ENCODE assay signal across 9 mouse cellular contexts in the genomic region with DNA sequence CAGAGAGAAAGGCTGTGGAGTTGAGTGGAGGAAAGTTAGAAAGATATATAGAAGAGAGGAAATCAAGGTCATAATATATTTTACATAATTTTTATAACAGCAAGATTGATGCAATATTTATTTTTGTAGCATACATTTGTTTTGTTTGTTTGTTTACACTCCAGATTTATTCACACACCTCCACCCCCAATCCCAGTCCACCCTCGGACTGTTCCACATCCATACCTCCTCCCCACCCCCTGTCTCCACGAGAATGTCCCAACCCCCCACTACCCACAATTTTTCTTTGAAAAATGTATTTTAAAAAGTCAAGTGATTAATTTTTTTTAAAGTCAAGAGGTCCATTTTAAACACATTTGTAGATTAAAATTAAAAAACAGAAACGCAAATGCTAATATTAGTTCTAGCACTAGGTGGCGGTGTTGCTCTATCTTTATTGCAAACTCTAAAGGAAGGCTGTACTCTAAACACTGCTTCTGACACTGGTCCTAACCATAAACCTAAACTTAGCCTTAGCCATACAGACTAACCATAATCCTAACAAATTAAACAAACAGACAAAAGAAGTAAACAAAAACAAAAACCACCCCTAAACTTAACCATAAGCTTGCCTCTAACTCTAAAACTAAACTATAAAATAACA.
DNase-seq lines count a peak whose midpoint lies in the region; ATAC-seq and TF ChIP-seq lines count a peak whose summit lies in the region.
"Had no signal": no experiment of that assay in that cellular context is flagged by ENCODE, and none has a peak within 500 bp of the region (broad histone marks: within the 10 kb centered on the region; RNA-seq: fewer than 3 reads in every experiment).

No protein-coding gene starts in this region.

- ATAC-seq in liver, postnatal 0 days, result no peak
- ATAC-seq in kidney, postnatal 0 days (replicated peaks; ENCODE audit: low FRiP score, low read depth), result no peak; the same call in 1 of the 2 replicates
- no peak for ATAC-seq in megakaryocyte-erythroid progenitor cell, adult 5-6 weeks (replicated peaks; ENCODE audit: low FRiP score, low TSS enrichment, poor library complexity, severe bottlenecking)

- peak; percentile 66 for TF ChIP-seq CTCF in liver, postnatal 0 days (IDR thresholded peaks at IDR 0.05; ENCODE audit: low read depth)
- peak; percentile 78 for TF ChIP-seq CTCF in kidney, postnatal 0 days (IDR thresholded peaks at IDR 0.05; ENCODE audit: low read depth)

- TF ChIP-seq EP300 in liver, postnatal 0 days (IDR thresholded peaks at IDR 0.05; ENCODE audit: low read depth), result no peak

- H3K4me1 ChIP-seq in liver, postnatal 0 days (ENCODE audit: insufficient read depth), result no peaks in the 10 kb centered on the region
- H3K4me1 ChIP-seq in kidney, postnatal 0 days (replicated peaks; ENCODE audit: insufficient read depth, low read length), result no peaks in the 10 kb centered on the region
- H3K4me1 ChIP-seq: megakaryocyte, embryonic 14.5 days had no signal

- no peaks in the 10 kb centered on the region for H3K9me3 ChIP-seq in liver, postnatal 0 days (ENCODE audit: low read length)
- H3K9me3 ChIP-seq in kidney, postnatal 0 days (replicated peaks; ENCODE audit: low read length), result no peaks in the 10 kb centered on the region
- H3K9me3 ChIP-seq: megakaryocyte, embryonic 14.5 days had no signal

- no peak overlapping the region for H3K27ac ChIP-seq in liver, postnatal 0 days (ENCODE audit: low read depth)
- no peak overlapping the region for H3K27ac ChIP-seq in kidney, postnatal 0 days

- no peak overlapping the region for H3K4me3 ChIP-seq in liver, postnatal 0 days (ENCODE audit: low read depth, low read length)
- H3K4me3 ChIP-seq in kidney, postnatal 0 days (replicated peaks; ENCODE audit: low read depth, low read length), result no peak overlapping the region
- H3K4me3 ChIP-seq: megakaryocyte, embryonic 14.5 days had no signal

- WGBS in liver, postnatal 0 days (ENCODE audit: insufficient replicate concordance), result 19% methylated on average over 4 of the region's 4 CpGs
- WGBS in kidney, postnatal 0 days, result 18% methylated on average over 4 of the region's 4 CpGs

- H3K27me3 ChIP-seq in liver, postnatal 0 days (ENCODE audit: insufficient read depth, low read length), result no peaks in the 10 kb centered on the region
- H3K27me3 ChIP-seq in kidney, postnatal 0 days (ENCODE audit: insufficient read depth, low read length), result no peaks in the 10 kb centered on the region
- H3K27me3 ChIP-seq: megakaryocyte, embryonic 14.5 days had no signal

- H3K36me3 ChIP-seq in liver, postnatal 0 days (replicated peaks; ENCODE audit: insufficient read depth, low read length), result no peaks in the 10 kb centered on the region
- no peaks in the 10 kb centered on the region for H3K36me3 ChIP-seq in kidney, postnatal 0 days (ENCODE audit: insufficient read depth, low read length)

- DNase-seq in adrenal gland, postnatal 14 days, result peak; percentile 21
- DNase-seq in adrenal gland, adult 2 months, result no peak
- no peak for DNase-seq in liver, postnatal 0 days
- DNase-seq in liver, result no peak
- peak; percentile 37 for DNase-seq in embryo, embryonic 11.5 days (ENCODE audit: low read depth, low spot score)
- peak; percentile 79 for DNase-seq in kidney, postnatal 0 days (ENCODE audit: low spot score)
- peak; percentile 66 for DNase-seq in mesoderm, embryonic 11.5 days (ENCODE audit: low read depth, low spot score)

- no peak overlapping the region for H3K4me2 ChIP-seq in liver, postnatal 0 days (ENCODE audit: low read depth, low read length)
- H3K4me2 ChIP-seq in kidney, postnatal 0 days (ENCODE audit: low read length), result no peak overlapping the region

- no peak overlapping the region for H3K9ac ChIP-seq in liver, postnatal 0 days (replicated peaks)
- no peak overlapping the region for H3K9ac ChIP-seq in kidney, postnatal 0 days (ENCODE audit: low read depth, low read length)

Comparison
In these comparisons a context has a peak if more than half of its experiments do, and no peak if none do; other contexts are left out.
1. DNase-seq: peak in adrenal gland, postnatal 14 days (single experiment), embryo, embryonic 11.5 days (single experiment), kidney, postnatal 0 days (single experiment) and mesoderm, embryonic 11.5 days (single experiment); none in adrenal gland, adult 2 months (single experiment), liver, postnatal 0 days (single experiment) and liver (single experiment).